Mouse (Mus musculus) megakaryocyte, embryonic 14.5 days (primary cell): ENCODE measurements around the gene Prom2. TPM values are rescaled to one million over a fixed set of nuclear protein-coding genes. Genes with fewer than 3 reads are reported as not detected.

Experiments used
- H3K27me3 ChIP-seq: replicated peaks from 2 replicates; pipeline ENCODE3; 2012; ENCODE audit warnings: inconsistent platforms
- H3K36me3 ChIP-seq: replicated peaks from 2 replicates; pipeline ENCODE3; 2012; ENCODE audit warnings: low read length, inconsistent platforms, mixed read lengths
- H3K4me1 ChIP-seq: 2 replicates; pipeline ENCODE4 v1.6.1; 2012; ENCODE audit warnings: inconsistent platforms
- H3K4me3 ChIP-seq: replicated peaks from 2 replicates; pipeline ENCODE3; 2012; ENCODE audit warnings: moderate library complexity, mild to moderate bottlenecking, inconsistent platforms
- H3K9me3 ChIP-seq: 2 replicates; pipeline ENCODE4 v1.6.1; 2012; ENCODE audit warnings: inconsistent platforms
- FLI1 ChIP-seq: IDR thresholded peaks from 2 replicates; pipeline ENCODE4 v1.6.1; 2012; ENCODE audit warnings: low read length, inconsistent platforms, mixed read lengths
- GATA1 ChIP-seq: IDR thresholded peaks from 3 replicates; pipeline ENCODE4 v1.6.1; 2012; ENCODE audit warnings: mixed read lengths, low read length, inconsistent platforms, borderline replicate concordance
- polyA plus RNA-seq: library from polyadenylated mRNA; stranded (reverse); fragments of >175 nt; gene quantifications from 2 replicates; pipeline ENCODE4 v1.2.3, GENCODE M21; 2012; ENCODE audit warnings: low replicate concordance; ENCODE audit not compliant: insufficient read depth

Gene Prom2
- polyA plus RNA-seq, 1 experiment = not detected

DNA sequence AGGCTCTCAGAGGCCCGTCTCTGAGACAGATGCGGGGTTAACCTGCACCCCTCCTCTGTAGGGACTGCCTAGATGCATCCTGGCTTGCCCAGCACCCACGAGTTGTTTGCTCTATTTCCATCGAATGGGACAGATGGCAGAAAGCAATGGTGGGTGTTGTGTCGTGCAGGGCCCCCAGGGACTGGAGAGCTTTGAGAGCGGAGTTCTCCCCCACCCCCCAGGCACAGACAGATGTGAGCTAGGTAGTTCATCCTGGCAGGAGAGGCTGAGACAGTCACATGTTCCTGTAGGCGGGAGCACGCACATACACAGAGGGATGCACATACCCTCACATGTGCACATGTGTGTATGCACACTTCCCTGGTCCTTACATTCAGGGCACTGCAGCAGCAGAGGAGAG lies 24.2 kb downstream of the Prom2 start:
- Histone ChIP-seq H3K27me3 (peaks cover 78% of the 10 kb centered on the region), H3K36me3 (no peaks in the 10 kb centered on the region), H3K9me3 (no peaks in the 10 kb centered on the region), H3K4me3 (peak overlapping the region; percentile 4), H3K4me1 (peaks cover 13% of the 10 kb centered on the region)
- TF ChIP-seq FLI1 = no peak
- TF ChIP-seq GATA1 = no peak

DNA sequence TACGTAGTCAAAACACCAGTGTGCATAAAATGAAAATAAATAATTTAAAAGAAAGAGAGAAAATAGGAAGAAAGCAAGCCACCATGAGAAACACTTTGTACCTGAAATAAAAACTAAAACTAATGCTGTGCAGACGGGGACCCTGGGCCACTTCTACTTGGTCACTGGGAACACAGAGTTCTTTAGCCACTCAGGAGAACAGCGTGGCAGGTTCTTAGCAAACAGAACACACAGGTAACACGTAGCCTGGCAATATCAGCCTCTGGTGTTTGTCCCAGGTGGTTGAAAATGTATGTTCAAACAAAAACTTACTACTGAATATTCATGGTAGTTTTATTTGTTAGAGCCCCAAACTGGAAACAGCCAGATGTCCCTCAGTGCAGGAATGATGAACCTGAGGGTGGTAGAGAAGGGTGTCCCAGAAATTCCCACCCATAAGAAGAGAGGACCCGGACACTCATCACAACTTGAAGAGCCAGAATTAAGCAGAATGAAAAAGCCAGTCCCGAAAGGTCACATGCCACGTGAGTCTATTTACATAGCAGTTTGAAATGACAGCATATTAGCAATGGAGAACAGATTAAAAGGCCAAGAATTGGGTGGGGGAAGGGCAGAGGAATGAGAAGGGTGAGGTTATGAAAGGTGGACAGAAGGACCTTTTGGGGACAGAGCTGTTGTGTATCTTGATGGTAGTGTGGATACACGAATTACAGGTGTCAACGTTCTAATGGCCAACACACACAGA lies 26.7 kb downstream of the Prom2 start:
- TF ChIP-seq FLI1 (no peak), GATA1 (no peak)
- no peak overlapping the region for H3K4me3 ChIP-seq
- peaks cover 72% of the 10 kb centered on the region for H3K27me3 ChIP-seq
- no peaks in the 10 kb centered on the region for H3K9me3 ChIP-seq
- 0 out of 2 replicates have a peak, but pooled peaks cover 3% of the 10 kb centered on the region for H3K4me1 ChIP-seq
- H3K36me3 ChIP-seq = no peaks in the 10 kb centered on the region

DNA sequence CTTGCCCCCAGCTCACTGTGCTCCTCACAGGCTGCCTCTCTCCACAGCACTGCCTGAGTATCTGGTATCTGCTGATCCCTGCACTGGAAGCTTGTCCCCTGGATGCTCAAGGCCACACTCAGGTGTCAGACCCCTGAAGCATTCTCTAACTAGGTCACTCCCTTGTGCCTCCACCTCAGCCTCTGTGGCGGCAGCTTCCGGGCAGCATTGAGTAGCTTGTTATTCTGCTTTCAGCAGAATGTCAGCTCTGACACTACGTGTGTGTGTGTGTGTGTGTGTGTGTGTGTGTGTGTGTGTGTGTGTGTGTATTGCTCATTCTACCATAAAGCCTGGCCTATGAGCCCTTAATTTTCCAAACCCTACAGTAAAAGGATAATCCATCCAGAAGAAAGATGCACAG lies 28.0 kb downstream of the Prom2 start:
- Histone ChIP-seq H3K9me3 (no peaks in the 10 kb centered on the region), H3K4me3 (no peak overlapping the region), H3K27me3 (peaks cover 73% of the 10 kb centered on the region), H3K36me3 (no peaks in the 10 kb centered on the region), H3K4me1 (peaks cover 3% of the 10 kb centered on the region; the same call in 1 of the 2 replicates)
- TF ChIP-seq FLI1 (no peak), GATA1 (no peak)

DNA sequence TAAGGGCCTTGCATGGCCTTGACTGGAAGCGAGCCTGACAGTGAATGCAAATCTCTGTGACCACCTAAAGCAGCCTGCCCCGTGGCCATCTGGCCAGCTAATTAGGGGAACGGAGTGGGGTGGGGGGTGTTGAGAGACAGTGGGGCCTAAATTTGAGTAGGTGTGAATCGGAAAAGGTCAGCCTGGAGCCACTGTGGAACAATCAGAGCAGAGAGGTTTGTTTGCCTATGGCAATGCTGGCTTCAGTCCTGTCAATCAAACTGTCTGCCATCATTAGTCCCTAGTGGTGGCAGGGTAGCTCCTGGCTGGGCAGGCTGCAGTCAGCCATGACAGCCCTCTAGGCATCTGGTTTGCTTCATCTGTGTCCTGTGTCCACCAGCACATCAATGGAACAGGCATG lies 29.8 kb downstream of the Prom2 start:
- no peak for TF ChIP-seq GATA1
- TF ChIP-seq FLI1 = no peak

DNA sequence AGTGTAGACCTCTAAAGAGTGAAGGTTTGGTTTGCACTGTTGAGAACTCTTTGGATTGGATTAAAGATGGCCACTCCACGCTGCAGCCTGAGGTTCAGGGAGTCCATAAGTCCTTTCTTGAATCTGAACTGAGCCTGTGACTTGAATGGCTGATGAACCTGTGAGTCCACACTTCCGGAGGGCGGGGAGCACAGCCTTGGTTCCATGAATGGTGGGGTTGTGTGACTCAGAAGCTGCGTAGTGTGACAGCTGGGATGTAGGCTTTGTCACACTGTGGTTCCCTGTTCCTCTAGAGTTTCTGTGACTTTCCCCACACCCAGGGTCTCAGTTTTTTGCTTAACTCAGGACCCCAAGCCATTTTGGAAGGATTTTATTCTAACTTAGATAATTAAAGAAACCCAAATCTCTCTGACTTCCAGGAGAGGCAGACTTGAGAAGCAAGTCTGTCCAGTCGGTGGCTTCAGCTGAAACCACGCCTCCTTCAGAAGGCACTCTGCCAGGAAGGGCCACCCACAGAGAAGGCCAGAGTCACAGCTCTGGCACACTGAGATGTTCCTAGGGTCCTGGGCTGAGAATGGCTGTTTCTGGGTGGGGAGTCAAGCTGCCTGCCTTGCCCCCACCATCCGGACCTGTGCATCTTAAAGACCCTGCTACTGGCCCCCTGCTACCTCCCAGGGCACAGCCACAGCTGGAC lies 33.2 kb downstream of the Prom2 start:
- peaks cover 9% of the 10 kb centered on the region; the same call in 1 of the 2 replicates for H3K4me1 ChIP-seq
- H3K36me3 ChIP-seq = no peaks in the 10 kb centered on the region
- TF ChIP-seq FLI1 (no peak), GATA1 (no peak)
- H3K9me3 ChIP-seq = no peaks in the 10 kb centered on the region
- H3K4me3 ChIP-seq = no peak overlapping the region
- peaks cover 87% of the 10 kb centered on the region for H3K27me3 ChIP-seq

More for the DNA sequence above, 29.8 kb downstream of the Prom2 start:
- Histone ChIP-seq H3K36me3 (no peaks in the 10 kb centered on the region), H3K27me3 (peaks cover 70% of the 10 kb centered on the region), H3K4me1 (peaks cover 9% of the 10 kb centered on the region; the same call in 1 of the 2 replicates), H3K4me3 (no peak overlapping the region), H3K9me3 (no peaks in the 10 kb centered on the region)

DNA sequence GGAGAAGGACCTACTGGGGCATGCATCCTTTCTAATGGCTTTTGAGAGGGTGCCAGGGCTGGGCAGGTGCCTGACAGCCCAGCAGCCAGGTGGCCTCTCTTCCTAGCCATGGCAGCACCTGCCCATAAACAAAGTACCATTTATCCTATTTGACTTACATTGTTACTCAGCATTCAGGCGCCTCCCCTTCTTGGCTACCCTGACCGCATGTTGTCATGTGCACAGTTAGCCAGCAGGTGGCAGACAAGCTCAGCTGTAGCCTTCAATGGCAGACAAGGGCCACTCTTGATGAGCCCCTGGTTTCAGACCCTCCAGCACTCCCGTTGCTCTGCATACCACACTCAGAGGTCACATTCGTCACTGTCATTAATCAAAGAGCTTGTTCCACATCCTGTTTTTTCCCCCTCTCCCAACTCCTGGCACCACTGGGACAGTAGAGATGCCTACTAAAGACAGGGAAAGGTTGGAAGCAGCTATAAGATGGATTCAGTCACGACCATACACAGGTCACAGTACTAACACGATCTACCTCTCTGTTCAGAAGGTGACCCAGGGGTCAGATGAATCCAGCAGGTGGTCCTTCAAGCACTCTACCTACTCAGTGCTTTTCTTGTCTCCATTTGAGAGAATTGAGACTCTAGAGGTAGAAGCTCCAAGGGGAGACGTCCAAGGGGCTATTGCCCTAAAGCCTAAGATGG lies 34.0 kb downstream of the Prom2 start:
- Histone ChIP-seq H3K4me1 (peaks cover 6% of the 10 kb centered on the region; the same call in 1 of the 2 replicates), H3K9me3 (no peaks in the 10 kb centered on the region), H3K27me3 (peaks cover 87% of the 10 kb centered on the region), H3K4me3 (no peak overlapping the region), H3K36me3 (no peaks in the 10 kb centered on the region)
- TF ChIP-seq GATA1 = no peak
- no peak for TF ChIP-seq FLI1

DNA sequence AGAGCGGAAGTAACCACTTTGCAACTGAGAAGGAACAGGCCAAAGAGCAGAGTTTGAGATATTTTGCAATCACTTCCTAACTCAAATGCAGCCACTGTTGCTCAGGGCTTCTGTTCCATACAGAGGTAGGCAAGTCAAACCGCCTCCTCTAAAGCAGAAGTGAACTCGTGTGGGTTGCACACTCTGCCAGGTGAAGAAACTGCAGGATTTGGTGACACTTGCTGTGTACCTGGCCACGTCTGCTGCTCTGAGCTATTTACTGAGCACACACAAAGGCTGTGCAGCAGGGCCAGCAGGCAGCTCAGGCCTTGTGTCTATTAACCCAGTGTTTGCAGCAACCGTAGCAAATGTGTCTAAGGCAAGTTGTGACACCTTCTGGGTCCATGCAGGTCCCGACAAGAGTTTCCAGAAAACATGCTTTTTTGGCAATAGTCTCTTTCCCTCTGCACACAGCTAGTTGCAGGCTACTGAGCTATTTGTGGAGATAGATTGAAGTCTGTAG lies 35.1 kb downstream of the Prom2 start:
- H3K4me1 ChIP-seq = peaks cover 6% of the 10 kb centered on the region; the same call in 1 of the 2 replicates
- no peak for TF ChIP-seq FLI1
- TF ChIP-seq GATA1 = no peak
- peaks cover 87% of the 10 kb centered on the region for H3K27me3 ChIP-seq
- no peaks in the 10 kb centered on the region for H3K9me3 ChIP-seq
- H3K4me3 ChIP-seq = no peak overlapping the region
- H3K36me3 ChIP-seq = no peaks in the 10 kb centered on the region

DNA sequence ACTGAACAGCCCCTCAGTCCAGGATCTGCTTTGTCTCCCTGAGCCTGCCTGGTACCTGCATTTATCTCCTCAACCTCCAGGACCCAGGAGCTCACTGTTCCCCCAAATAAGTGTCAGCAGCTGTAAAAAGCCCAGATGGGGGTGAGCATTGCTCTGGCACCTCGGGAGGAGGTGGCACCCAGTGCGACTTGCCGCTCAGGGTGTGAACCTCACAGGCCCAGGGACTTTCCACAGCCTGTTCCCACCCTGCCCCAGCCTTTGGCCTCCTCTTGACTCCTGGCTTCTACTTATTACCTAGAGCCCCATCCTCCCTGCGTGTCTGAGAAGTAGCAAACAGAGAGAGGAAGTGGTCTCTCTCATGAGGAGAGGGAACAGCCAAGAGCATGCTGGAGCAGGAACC lies 36.1 kb downstream of the Prom2 start:
- peaks cover 83% of the 10 kb centered on the region for H3K27me3 ChIP-seq
- no peak overlapping the region for H3K4me3 ChIP-seq
- H3K9me3 ChIP-seq = no peaks in the 10 kb centered on the region
- no peak for TF ChIP-seq GATA1
- peaks cover 15% of the 10 kb centered on the region for H3K4me1 ChIP-seq
- no peaks in the 10 kb centered on the region for H3K36me3 ChIP-seq

DNA sequence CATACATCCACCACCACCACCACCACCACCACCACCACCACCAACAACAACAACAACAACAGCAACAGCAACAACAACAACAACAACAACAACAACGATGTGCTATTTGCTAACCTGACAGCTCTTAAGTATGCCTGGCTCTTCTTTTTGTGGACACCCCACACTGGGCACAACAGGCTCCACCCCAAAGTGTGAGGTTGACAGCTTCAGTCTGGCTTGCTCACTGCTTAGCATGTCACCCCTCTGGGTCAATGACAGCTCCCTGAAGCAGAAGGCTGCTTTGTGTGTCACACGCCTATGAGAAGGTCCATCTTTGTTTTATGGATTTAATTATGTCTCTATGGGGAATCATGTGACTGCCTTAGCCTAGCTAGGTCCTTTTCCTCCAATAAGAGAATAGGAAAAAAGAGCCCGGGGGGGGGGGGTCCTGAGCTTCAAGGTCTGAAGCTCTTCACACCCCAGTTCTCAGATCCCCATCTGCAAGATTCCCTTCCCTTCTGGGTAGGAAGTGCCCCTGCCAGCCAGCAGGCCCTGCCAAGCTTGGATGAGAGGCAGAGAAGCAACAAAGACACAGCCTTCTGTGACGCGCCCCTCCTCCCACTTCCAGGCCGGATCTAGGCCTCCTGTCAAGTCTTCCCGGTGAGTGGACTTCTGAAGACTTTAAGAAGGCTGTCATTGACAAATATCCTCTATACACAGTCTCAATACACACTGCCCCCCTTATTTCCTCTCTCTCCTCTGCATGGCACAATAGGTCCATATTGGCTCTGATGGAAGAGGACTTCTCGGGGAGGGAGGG lies 37.3 kb downstream of the Prom2 start:
- H3K27me3 ChIP-seq = peaks cover 80% of the 10 kb centered on the region
- H3K4me1 ChIP-seq = peaks cover 27% of the 10 kb centered on the region
- H3K36me3 ChIP-seq = no peaks in the 10 kb centered on the region
- TF ChIP-seq GATA1 = no peak
- TF ChIP-seq FLI1 = no peak
- no peaks in the 10 kb centered on the region for H3K9me3 ChIP-seq
- no peak overlapping the region for H3K4me3 ChIP-seq
